Mouse (Mus musculus): Measurements from ENCODE around the gene Ivd. TPM values are rescaled to one million over a fixed set of nuclear protein-coding genes. Genes with fewer than 3 reads are reported as not detected.

Gene Ivd
- polyA plus RNA-seq, 1 experiment: 63.4 TPM

DNA sequence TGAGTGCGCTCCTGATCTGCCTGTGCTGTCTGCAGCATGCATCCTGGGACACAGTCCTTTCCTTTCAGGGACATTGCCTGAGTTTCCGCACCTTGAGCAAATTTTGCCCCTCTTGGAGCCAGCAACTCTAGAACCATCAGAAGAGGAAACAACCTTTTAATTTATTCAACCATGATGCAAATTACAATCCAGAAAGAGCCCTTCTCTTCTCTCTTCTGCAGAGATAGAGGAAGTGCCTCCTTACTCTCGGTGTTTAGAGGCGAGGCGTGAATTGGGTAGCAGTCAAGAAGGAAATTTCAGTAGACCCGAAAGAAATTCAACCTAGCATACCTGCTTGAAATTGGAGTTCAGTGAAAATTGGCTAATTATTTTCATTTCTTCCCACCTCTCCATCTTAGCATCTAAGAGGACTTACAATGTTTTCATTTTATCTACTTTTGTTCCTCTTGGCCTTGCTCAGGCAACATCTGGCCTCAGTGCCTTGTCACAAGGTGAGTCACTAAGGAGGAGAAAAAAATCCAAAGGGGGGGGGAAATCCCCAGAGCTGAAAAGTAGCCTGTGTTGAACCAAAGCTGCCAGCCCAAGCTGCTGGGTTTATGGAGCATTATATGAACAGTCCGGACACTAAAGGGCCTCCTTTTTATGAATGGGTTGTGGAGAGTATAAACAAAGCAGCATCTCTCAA is 43.8 kb downstream of the Ivd start:
- 0 out of 2 replicates have a peak overlapping the region, but pooled peaks have one; percentile 10 for H3K27ac ChIP-seq (ENCODE audit: insufficient read depth, low read depth, low read length)
- H3K4me1 ChIP-seq (ENCODE audit: control insufficient read depth, insufficient read depth, low read length): peaks cover 48% of the 10 kb centered on the region
- H3K4me3 ChIP-seq (ENCODE audit: insufficient read depth, low read length): no peak overlapping the region
- TF ChIP-seq POLR2A (IDR thresholded peaks at IDR 0.05; ENCODE audit: borderline replicate concordance, low read depth, low read length) (no peak), CTCF (IDR thresholded peaks at IDR 0.05; ENCODE audit: low read depth, low read length) (no peak)

DNA sequence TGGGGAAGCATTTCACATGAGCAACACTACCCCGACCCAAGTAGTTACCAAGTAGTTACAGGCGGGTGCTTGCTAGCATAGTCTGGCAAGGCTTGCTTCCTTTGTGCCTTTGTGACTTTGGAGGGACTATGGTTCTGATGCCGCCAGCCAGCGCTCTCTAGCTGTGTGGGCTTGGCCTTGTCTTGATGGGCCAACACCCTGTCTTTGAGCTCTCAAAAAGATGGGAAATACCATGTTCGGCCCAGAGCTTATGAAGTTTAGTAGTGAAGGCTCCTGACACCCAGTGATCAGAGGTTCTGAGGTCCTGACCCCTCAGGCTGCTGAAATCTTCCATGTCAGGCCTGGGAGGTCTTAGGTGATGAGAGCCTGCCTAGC is 44.4 kb downstream of the Ivd start:
- TF ChIP-seq POLR2A (IDR thresholded peaks at IDR 0.05; ENCODE audit: borderline replicate concordance, low read depth, low read length) (no peak), CTCF (IDR thresholded peaks at IDR 0.05; ENCODE audit: low read depth, low read length) (no peak)
- Histone ChIP-seq H3K4me3 (ENCODE audit: insufficient read depth, low read length) (no peak overlapping the region), H3K27ac (ENCODE audit: insufficient read depth, low read depth, low read length) (0 out of 2 replicates have a peak overlapping the region, but pooled peaks have one; percentile 10), H3K4me1 (ENCODE audit: control insufficient read depth, insufficient read depth, low read length) (peaks cover 48% of the 10 kb centered on the region)

DNA sequence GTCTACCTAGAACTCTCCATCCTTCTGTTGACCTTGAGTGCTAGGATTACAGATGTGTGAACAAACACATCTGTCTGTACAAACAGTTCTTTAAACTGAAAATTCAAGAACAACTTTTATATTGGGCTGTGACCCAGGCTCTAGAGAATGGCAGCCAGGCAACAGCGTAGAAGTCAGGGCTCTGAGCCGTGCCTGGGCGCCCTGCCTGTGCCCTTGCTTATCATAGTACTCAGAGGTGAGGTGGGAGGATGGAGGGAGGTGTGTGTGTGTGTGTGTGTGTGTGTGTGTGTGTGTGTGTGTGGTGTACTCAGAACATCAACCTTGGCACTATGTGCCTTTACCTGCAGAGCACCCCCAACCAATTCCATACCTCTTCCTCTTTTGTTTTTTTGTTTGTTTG is 46.0 kb downstream of the Ivd start:
- peaks cover 47% of the 10 kb centered on the region for H3K4me1 ChIP-seq (ENCODE audit: control insufficient read depth, insufficient read depth, low read length)

DNA sequence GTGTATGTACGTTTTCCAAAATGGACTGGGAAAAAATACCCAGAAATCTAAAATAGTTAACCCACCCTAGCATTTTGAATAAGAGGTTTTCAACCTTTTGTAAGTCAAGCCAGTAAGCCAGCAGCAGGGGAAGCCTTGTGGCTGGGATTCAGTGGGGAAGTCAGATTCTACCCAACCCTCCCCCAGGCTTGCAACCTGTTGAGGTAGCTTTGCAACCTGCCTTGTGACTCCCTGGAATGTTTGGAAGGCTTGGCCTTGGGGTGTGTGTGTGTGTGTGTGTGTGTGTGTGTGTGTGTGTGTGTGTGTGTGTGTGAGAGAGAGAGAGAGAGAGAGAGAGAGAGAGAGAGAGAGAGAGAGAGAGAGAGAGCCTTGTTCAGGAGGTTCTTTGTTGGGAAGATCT is 47.4 kb downstream of the Ivd start:
- peaks cover 34% of the 10 kb centered on the region for H3K4me1 ChIP-seq (ENCODE audit: control insufficient read depth, insufficient read depth, low read length)
- TF ChIP-seq CTCF (IDR thresholded peaks at IDR 0.05; ENCODE audit: low read depth, low read length) (no peak), POLR2A (IDR thresholded peaks at IDR 0.05; ENCODE audit: borderline replicate concordance, low read depth, low read length) (no peak)
- H3K27ac ChIP-seq (ENCODE audit: insufficient read depth, low read depth, low read length): no peak overlapping the region
- H3K4me3 ChIP-seq (ENCODE audit: insufficient read depth, low read length): no peak overlapping the region

More for the DNA sequence above, 46.0 kb downstream of the Ivd start:
- Histone ChIP-seq H3K4me3 (ENCODE audit: insufficient read depth, low read length) (no peak overlapping the region), H3K27ac (ENCODE audit: insufficient read depth, low read depth, low read length) (no peak overlapping the region)
- TF ChIP-seq POLR2A (IDR thresholded peaks at IDR 0.05; ENCODE audit: borderline replicate concordance, low read depth, low read length) (no peak), CTCF (IDR thresholded peaks at IDR 0.05; ENCODE audit: low read depth, low read length) (no peak)

DNA sequence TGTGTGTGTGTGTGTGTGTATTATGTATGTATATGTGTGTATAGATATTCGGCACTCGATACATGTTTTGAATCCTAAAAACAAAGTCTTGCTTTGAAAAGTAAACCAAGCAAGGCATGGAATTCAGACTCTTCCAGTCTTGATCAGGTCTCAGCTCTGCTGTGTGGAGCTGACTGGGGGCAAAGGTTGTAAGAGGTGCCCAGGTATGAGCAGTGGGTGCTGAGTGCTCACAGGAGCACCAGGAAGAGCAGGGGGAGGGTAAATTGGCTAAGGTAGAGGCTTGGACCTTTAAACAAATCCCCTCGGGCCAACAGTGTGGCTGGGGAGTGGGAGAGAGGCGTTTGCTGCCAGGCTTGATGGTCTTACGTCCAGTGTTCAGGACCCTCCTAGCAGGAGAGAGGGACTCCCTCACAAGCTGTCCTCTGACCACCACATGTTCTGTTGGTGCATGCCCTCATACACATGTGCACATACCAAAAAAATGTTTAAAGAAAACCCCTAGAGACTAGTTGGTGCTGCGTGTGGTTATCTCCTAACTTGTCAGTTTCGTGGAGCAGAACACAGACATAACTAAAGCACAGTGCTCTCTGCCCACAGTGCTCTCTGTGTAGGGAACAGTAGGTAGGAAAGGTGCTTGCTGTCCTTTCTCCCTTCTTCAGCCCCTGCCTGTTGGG is 49.0 kb downstream of the Ivd start:
- Histone ChIP-seq H3K4me3 (ENCODE audit: insufficient read depth, low read length) (no peak overlapping the region), H3K27ac (ENCODE audit: insufficient read depth, low read depth, low read length) (no peak overlapping the region), H3K4me1 (ENCODE audit: control insufficient read depth, insufficient read depth, low read length) (peaks cover 25% of the 10 kb centered on the region)
- TF ChIP-seq CTCF (IDR thresholded peaks at IDR 0.05; ENCODE audit: low read depth, low read length) (no peak), POLR2A (IDR thresholded peaks at IDR 0.05; ENCODE audit: borderline replicate concordance, low read depth, low read length) (no peak)

DNA sequence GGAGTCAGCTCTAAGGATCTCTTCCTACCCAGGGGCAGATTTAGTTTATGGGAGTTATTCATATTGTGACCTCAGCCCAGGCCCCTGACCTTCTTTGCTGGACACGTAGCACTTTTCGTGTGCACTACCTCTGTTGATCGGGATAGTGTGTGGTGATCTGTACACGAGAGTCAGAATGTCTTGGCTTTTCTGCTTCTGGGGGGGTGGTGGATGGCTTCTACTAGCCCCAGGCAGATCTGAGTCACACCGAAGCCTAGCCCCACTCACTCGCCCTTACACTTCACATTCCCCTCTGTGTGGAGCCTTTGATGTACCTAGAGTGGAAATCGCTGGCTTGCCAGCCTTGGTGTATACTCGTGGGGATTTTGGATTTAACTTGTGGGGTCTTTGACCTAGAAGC is 51.0 kb downstream of the Ivd start:
- Histone ChIP-seq H3K27ac (ENCODE audit: insufficient read depth, low read depth, low read length) (no peak overlapping the region), H3K4me3 (ENCODE audit: insufficient read depth, low read length) (no peak overlapping the region), H3K4me1 (ENCODE audit: control insufficient read depth, insufficient read depth, low read length) (peaks cover 10% of the 10 kb centered on the region; the same call in 1 of the 2 replicates)
- TF ChIP-seq CTCF (IDR thresholded peaks at IDR 0.05; ENCODE audit: low read depth, low read length) (no peak), POLR2A (IDR thresholded peaks at IDR 0.05; ENCODE audit: borderline replicate concordance, low read depth, low read length) (no peak)

DNA sequence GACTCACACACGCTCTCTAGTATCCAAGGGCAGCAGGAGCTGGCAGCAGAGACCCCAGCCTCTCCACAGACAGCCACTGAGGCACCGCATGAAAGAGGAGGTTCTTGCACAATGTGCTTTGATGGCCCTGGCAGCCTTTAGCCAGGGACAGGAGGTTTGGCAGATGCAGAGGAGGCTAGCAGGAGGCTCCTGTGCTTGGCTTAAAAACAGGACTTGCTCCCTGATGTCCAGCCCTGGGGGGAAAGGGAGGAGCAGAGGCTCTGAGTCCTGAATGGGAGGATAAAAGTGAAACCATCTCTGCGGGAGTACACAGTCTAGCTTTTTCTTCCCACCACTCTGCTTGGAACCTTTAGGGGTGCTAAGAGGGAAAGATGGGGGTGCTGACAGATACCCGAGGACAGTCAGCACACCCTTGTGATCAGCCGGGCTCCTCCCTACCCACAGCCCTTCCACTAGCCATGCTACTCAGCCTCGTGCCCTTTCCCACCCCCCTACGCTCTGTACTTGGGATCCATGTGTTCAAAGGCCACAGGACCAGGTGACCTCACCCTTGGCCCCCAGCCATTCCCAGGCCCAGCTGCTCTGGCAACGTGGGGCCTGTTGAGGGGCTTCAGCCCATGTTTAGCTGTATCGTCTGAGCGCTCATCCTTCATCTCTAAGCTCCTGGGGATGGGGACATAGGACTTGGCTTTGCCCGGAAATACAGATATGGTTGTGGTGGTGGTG is 52.0 kb downstream of the Ivd start:
- no peak overlapping the region for H3K4me3 ChIP-seq (ENCODE audit: insufficient read depth, low read length)
- no peak overlapping the region for H3K27ac ChIP-seq (ENCODE audit: insufficient read depth, low read depth, low read length)
- H3K4me1 ChIP-seq (ENCODE audit: control insufficient read depth, insufficient read depth, low read length): peaks cover 7% of the 10 kb centered on the region; the same call in 1 of the 2 replicates
- no peak for TF ChIP-seq POLR2A (IDR thresholded peaks at IDR 0.05; ENCODE audit: borderline replicate concordance, low read depth, low read length)
- no peak for TF ChIP-seq CTCF (IDR thresholded peaks at IDR 0.05; ENCODE audit: low read depth, low read length)

DNA sequence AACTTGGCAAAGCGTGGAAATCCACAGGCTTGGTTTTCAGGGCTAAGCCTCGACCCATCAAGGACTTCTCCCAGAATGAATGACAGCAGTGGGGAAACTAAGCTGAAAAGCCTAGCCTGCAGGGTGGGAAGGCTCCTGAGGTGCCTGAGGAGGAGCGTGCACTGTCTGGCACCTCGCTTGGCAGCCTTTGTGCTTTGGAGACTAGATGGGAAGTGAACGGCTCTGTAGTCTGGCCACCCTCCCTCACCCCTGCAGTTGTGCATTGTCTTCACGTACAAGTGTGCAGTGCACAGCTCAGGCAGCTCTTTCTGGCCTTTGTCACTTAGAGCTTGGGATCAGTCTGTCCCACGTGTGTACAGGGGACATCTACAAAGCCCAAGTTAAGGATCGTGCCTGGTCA is 52.9 kb downstream of the Ivd start:
- Histone ChIP-seq H3K4me1 (ENCODE audit: control insufficient read depth, insufficient read depth, low read length) (peaks cover 4% of the 10 kb centered on the region; the same call in 1 of the 2 replicates), H3K4me3 (ENCODE audit: insufficient read depth, low read length) (no peak overlapping the region), H3K27ac (ENCODE audit: insufficient read depth, low read depth, low read length) (no peak overlapping the region)
- TF ChIP-seq CTCF (IDR thresholded peaks at IDR 0.05; ENCODE audit: low read depth, low read length) (no peak), POLR2A (IDR thresholded peaks at IDR 0.05; ENCODE audit: borderline replicate concordance, low read depth, low read length) (no peak)

DNA sequence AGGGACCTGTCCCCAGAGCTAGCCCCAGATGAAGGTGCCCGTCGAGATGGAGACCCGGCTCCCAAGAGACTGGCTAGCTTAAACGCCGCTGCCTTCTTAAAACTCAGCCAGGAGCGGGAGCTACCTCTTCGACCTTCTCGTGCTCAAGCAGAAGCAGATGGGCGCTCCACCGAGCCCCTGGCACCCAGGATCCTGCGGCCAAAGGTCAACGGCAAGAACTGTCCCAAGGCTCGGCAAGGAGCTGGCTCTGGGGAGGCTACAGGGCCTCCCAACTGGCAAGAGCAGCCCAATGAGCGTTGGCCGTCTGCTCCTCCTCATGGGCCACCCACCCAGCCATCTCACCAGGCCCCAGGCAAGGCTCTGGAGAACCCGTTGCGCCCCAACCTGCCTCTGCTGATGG is 54.7 kb downstream of the Ivd start:
- Histone ChIP-seq H3K4me3 (ENCODE audit: insufficient read depth, low read length) (no peak overlapping the region), H3K4me1 (ENCODE audit: control insufficient read depth, insufficient read depth, low read length) (peaks cover 4% of the 10 kb centered on the region; the same call in 1 of the 2 replicates), H3K27ac (ENCODE audit: insufficient read depth, low read depth, low read length) (no peak overlapping the region)
- no peak for TF ChIP-seq CTCF (IDR thresholded peaks at IDR 0.05; ENCODE audit: low read depth, low read length)
- TF ChIP-seq POLR2A (IDR thresholded peaks at IDR 0.05; ENCODE audit: borderline replicate concordance, low read depth, low read length): no peak

DNA sequence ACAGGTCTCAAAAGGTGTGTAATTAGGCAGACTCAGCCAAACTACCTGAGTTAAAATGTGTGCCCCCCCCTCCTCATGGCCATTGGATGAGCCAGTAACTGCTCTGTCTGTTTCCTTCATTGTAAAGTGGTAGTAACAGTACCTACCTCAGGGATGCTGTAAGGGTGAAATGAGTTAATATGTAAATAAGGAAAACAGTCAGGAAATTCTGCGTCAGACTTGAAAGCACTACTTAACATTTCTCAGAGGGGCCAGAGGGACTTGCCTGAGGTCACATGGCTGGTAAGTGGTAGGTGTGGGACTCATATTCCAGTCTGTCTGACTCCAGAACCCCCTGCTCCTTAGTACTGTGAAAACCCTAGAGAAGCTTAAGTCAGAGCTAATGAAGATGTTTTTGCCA is 56.8 kb downstream of the Ivd start:
- no peak overlapping the region for H3K4me3 ChIP-seq (ENCODE audit: insufficient read depth, low read length)
- TF ChIP-seq CTCF (IDR thresholded peaks at IDR 0.05; ENCODE audit: low read depth, low read length) (no peak), POLR2A (IDR thresholded peaks at IDR 0.05; ENCODE audit: borderline replicate concordance, low read depth, low read length) (no peak)
- H3K27ac ChIP-seq (ENCODE audit: insufficient read depth, low read depth, low read length): no peak overlapping the region
- H3K4me1 ChIP-seq (ENCODE audit: control insufficient read depth, insufficient read depth, low read length): peaks cover 17% of the 10 kb centered on the region

Data from bone marrow macrophage, adult 2 months (primary cell).